Mouse (Mus musculus) spleen, adult 18-20 months (tissue): ENCODE data around the gene Npas1.
A peak's percentile ranks its signal among the peaks of the same experiment; 100 is the strongest.

Source experiments
- DNase-seq, 2 experiments: peaks; one replicate each; pipeline ENCODE4 v3.0.0; 2022; ENCODE audit warnings: mixed read lengths in 2 of 2

Npas1 gene

DNA sequence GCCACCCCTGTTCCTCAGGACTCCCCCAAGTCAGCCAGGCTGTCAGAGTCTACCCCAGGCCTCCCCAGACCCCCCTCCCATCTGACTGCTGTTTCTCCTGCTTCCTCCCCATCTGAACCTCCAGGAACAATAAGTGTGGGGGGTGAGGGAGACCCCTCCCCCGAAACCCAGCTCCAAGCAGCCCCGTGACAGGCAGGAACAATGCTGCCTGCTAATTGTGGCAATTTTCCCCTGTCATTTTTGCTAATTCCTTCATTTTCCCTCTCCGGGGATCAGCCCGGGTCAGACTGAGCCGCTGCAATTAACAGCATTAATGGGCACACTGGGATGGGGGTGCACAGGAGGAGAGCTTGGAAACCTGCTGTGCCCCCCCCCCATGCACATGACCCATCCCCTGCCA, 9.4 kb downstream of the Npas1 start:
- DNase-seq: no peak

GRCm38 (mm10) chr7:16466565-16466964, 11.0 kb downstream of the Npas1 start:
- no peak for DNase-seq

GRCm38 (mm10) chr7:16465568-16465967, 12.0 kb downstream of the Npas1 start:
- DNase-seq: no peak

- peak; percentile 33 to 69 for DNase-seq
Observed at GRCm38 (mm10) chr7:16465160-16465559, 12.4 kb downstream of the Npas1 start.

- peak; percentile 55 to 79 for DNase-seq
Observed at GRCm38 (mm10) chr7:16463214-16463613, 14.3 kb downstream of the Npas1 start.

GRCm38 (mm10) chr7:16461705-16462104, 15.8 kb downstream of the Npas1 start:
- no peak for DNase-seq

DNA sequence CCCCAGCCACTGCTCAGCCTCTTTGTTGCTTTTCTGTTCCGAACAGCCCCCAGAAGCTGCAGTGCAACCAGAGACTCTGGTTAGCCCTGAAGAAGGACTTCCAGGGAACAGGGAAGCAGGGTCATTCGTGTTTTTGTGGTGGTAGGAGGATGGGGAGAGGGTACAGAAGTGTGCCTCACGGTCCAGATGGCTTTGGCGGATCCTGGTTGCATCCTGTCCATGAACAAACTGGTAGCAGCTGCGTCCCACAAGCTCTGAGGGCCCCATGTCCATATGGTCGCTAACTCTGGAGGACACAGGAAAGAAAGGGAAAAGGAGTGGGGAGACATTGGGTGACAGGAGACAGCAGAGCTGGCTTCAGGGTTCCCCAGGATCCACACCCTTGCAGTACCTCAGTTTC, 16.4 kb downstream of the Npas1 start:
- no peak for DNase-seq

GRCm38 (mm10) chr7:16460566-16460965, 17.0 kb downstream of the Npas1 start:
- DNase-seq: no peak

DNA sequence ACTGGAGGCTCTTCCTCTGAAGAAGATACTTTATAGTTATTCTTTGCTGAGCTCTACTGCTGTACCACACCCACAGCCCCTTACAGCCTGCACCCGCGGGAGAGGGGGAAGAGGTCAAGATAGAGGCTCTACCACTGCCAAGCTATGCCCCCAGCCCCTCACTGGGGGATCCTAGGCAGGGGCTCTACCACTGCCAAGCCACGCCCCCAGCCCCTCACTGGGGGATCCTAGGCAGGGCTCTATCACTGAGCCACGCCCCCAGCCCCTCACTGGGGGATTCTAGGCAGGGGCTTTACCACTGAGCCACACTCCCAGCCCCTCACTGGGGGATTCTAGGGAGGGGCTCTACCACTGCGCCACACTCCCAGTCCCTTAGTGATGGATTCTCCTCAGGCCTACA, 21.2 kb downstream of the Npas1 start:
- no peak for DNase-seq

DNA sequence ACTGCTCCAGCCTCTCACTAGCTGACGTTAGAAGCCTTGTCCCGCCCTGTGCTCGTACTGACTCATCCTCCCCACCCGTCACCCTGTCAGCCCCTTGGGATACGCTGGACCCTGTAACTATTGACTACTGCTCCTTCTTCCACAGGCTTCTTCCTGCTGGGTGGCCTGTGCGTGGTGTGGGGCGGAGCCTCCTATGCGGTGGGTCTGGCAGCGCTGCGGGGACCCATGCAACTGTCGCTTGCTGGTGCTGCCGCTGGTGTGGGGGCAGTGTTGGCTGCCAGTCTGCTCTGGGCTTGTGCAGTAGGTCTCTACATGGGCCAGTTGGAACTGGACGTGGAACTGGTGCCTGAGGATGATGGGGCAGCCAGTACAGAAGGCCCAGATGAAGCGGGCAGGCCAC, 22.5 kb downstream of the Npas1 start:
- DNase-seq: no peak

GRCm38 (mm10) chr7:16453118-16453711, 24.3 kb downstream of the Npas1 start:
- no peak for DNase-seq

DNA sequence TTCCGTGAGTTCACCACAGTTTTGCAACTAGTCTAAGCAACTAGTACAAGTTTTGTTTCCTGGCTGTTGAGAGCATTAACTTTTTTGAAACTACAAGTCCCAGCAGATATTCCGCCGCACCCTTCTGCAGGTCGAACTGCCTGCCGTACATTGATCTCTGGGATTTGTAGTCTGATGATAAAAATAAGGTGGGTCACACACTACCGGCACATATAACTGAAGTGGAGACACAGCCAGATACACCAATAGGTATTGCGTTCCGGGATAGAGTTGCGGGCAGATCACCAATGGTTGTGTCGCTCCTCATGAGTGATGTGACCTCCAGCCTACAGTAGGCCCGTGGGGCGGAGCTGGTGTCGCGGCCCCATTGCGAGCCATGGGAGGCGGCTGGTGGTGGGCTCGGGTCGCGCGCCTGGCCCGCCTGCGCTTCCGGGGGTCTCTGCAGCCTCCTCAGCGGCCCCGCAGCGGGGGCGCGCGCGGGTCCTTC, 24.9 kb downstream of the Npas1 start, which contains the start of gene Tmem160:
Tmem160 (plus strand) TSS at position 193 of the 487 bp plus-strand sequence.
- DNase-seq: peak; percentile 77 to 78

DNA sequence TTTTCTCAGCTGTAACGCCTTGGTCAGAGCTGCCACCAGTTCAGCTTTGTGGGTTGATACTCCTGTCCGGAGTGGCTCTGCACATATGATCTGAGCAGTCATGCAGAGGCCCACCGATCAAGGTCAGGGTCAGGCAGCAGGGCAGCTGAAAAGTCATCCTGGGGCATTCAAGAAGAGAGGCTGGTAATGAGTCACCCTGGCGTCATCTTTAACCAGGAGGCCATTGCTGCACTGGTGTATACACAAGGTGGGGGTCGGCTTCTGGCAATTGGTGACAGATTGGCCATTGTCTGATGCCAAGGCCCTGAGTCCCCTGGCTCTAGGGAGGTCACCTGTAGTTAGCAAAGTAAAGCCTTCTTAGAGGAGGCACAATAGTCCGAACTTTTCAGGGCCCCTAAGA, 25.9 kb downstream of the Npas1 start:
- no peak for DNase-seq

DNA sequence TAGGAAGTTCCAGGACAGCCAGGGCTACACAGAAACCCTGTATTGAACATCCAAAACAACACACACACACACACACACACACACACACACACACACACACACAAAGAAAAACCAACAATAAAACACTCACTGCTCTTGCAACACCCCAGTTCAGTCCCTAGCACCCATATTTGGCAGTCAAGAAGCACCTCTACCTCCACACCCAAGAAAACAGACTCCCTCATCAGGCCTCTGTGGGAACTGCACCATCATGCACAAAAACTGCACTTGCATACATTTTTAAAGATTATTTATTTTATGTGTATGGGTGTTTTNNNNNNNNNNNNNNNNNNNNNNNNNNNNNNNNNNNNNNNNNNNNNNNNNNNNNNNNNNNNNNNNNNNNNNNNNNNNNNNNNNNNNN, 36.3 kb downstream of the Npas1 start:
- DNase-seq: no peak

- no peak for DNase-seq
Observed at GRCm38 (mm10) chr7:16435088-16435487, 42.4 kb downstream of the Npas1 start.

GRCm38 (mm10) chr7:16433352-16433971, 44.1 kb downstream of the Npas1 start:
- DNase-seq: no peak

- peak; percentile 63 to 79 for DNase-seq
Observed at GRCm38 (mm10) chr7:16426129-16426729, 51.3 kb downstream of the Npas1 start.

DNA sequence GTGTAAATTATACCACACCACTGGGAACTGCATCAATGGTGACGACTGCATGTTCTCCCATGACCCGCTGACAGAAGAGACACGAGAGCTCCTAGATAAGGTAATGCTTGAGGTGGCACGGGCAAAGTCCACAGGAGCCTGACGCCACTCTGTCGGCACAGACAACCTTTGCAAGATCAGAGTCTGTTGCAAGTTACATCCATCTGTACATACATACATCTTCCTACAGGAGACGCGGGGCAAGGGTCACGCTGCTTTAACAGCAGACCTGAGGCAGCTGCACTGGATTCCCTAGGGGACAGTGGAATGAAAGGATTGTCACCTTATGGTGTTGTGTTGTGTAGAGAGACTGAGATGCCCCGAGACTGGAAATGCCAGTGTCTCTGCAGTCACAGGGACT, 51.8 kb downstream of the Npas1 start:
- no peak for DNase-seq

DNA sequence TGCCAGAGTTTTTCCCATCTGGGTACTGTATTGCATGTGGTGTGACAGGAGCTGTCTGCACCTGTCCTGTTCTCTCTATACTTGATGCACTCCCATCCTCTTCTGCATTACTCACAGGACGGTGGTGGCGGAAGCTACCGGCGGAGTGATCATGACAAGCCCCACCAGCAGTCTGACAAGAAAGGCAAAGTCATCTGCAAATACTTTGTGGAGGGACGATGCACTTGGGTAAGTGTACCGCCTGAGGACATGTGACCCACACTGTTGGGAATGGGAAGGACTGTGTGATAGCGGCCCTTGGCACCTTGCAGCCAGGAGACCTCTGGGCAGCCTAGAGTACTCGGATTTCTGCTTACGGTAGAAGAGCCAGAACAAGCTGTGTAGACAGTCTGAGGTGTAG, 53.8 kb downstream of the Npas1 start:
- DNase-seq: no peak

DNA sequence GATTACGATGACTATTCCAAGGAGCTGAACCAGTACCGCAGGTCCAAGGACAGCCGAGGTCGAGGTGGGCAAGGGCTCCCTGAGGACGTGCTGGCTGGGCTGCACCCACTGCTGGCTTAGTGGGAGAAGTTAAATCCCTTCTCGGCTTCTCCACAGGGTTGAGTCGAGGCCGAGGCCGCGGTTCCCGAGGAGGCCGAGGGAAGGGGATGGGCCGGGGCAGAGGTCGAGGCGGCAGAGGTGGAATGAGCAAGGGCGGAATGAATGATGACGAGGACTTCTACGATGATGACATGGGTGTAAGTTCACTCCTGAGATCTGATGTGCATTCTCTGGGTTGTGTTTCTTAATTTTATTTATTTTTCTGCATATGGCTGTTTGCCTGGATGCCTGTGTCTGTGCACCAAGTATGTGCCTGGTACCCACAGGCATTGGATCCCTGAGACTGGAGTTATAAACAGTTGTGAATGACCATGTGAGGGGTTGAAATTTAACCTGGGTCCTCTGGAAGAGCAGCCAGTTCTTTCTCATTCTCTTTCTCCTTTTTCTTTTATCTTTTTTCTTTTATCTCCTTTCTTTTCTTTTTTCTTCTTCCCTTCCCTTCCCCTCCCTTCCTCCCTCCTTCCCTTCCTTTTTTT, 55.2 kb downstream of the Npas1 start:
- DNase-seq: no peak

DNA sequence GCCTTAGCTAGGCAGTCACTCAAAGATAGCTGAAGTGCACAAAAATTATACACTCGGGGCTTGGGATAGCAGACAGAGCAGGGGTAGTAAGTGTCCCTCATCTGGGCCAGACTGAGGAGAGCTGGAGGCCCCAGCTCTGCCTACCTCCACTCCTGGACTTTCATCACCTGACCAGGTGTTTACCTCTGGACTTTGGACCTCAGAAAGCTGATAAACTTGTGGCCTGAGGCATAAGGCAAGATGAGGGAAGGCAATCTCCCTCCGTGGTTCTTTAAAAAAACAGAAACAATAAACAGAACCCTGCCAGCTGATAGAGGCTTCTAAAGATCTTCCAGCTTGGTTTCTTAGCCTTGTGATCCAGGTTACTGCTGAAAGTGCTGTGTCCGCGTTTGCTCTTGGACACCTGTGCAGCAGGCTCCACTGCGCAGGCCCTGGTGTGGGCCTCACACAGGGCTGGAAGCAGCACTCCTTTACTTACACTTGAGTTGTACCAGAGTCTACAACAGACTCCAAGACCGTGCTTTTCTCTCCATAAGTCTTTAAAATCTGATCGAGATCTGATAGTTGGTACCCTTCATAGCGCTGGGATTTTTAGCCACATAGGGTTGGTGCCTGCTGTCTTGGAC, 56.9 kb downstream of the Npas1 start:
- DNase-seq: no peak

GRCm38 (mm10) chr7:16418713-16419112, 58.8 kb downstream of the Npas1 start:
- DNase-seq: no peak

DNA sequence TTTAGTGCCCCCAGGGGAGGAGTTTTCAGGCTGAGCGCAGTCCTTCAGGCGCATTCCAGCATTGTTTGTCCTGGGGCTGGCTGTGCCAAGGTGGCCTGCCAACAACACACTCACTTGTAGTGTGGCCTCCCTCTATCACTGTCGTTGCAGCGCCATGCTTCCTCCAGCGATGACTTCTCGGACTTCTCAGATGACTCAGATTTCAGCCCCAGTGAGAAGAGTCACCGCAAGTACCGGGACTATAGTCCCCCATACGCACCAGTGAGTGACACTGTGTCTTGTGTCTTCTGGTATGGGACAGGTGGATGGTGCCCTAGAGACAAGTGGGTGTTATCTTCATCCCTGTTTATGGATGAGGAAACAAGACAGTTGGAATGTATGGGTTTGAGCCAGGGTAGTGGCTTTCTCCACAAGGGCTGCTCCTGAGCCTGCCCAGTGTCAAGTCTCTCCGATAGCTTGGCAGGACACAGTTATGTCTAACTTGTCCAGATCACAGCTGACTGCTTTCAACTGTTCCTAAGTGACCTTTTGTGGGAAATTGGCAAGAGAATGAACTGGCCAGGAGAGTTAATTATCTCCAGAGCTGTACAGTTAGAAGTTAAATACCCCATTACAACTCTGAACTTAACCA, 60.3 kb downstream of the Npas1 start:
- no peak for DNase-seq
